Mouse (Mus musculus) monocyte, adult 59 days (primary cell): ENCODE measurements around the gene Serpina3f. TPM values are rescaled to one million over a fixed set of nuclear protein-coding genes. Genes with fewer than 3 reads are reported as not detected.

Experiments
- total RNA-seq, 2 experiments: library from RNA; stranded (reverse); gene quantifications; one replicate each; pipeline ENCODE4 v1.2.4; 2023

Serpina3f gene
- total RNA-seq, result 1 to 10 TPM; 4.9 to 6.2 TPM

DNA sequence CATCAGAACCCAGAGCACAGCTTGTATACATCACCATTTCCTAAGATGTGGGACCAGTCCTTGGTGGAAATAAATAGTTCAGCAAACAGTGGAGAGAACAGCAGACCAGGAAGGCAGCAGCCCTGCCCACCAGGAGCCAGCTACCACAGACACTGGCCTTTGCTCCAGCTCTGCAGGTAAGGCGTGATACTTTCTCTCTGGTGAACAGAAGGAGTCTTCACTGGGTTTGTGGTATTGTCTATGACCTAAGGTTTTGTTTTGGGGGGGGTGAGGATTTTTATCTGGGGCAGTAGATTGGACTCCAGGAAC is at the start of gene Serpina3f:
Gene Serpina3f, plus strand, starts transcription at position 100 of the 309 bp plus-strand sequence.

GRCm38 (mm10) chr12:104235915-104236314 is 21.6 kb downstream of the Serpina3f start, which contains the start of gene Serpina3g:
Gene Serpina3g (plus strand): TSS chr12:104236245.

DNA sequence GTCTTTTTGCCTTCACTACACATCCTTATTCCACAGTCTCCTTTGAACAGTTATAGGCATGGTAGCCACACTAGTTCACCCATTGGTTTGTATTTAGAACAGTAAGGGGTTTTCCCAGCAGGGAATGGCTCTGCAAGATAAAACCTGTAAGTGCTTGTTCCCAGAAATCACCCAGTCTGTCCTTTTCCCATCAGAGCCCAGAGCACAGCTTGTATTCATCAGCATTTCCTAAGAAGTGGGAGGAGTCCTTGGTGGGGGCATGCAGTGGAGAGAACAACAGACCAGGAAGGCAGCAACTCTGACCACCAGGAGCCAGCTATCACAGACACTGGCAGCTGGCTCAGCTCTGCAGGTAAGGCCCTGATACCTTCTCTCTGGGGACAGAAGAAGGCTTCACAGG is 48.5 kb downstream of the Serpina3f start, which contains the start of gene Serpina3i:
Gene Serpina3i, plus strand, starts transcription at position 260 of the 400 bp plus-strand sequence.

Other genes starting within 250 kb of the Serpina3f start
- gene Serpina11, start 224.6 kb upstream of the Serpina3f start, total RNA-seq, result not detected
- not detected for gene Serpina9, start 200.8 kb upstream of the Serpina3f start, total RNA-seq
- gene Serpina12, start 170.1 kb upstream of the Serpina3f start, total RNA-seq, result not detected
- gene Serpina5, start 113.4 kb upstream of the Serpina3f start, total RNA-seq, result not detected
- not detected for gene Serpina3a, start 101.8 kb upstream of the Serpina3f start, total RNA-seq
- not detected for gene Serpina3b, start 86.5 kb upstream of the Serpina3f start, total RNA-seq
- gene Serpina3c, start 60.7 kb upstream of the Serpina3f start, total RNA-seq, result not detected
- 10 to 100 TPM; 72.3 to 80.9 TPM for gene Serpina3g, start 21.7 kb downstream of the Serpina3f start, total RNA-seq
- 1 to 10 TPM in 1 of 2 experiments, not detected in 1; 1.4 TPM for gene Serpina3i, start 48.6 kb downstream of the Serpina3f start, total RNA-seq
- not detected for gene Serpina3j, start 100.0 kb downstream of the Serpina3f start, total RNA-seq
- not detected for gene Serpina3k, start 123.9 kb downstream of the Serpina3f start, total RNA-seq
- gene Serpina3m, start 123.9 kb downstream of the Serpina3f start, total RNA-seq, result not detected
- under 1 TPM in 1 of 2 experiments, not detected in 1; 0.33 TPM for gene Serpina3n, start 192.2 kb downstream of the Serpina3f start, total RNA-seq